Mouse (Mus musculus) liver (tissue): ENCODE data around the gene Spg11.
"Not testable (repeated sequence)": the region's sequence is repeated elsewhere in the genome, so short reads cannot be mapped to it uniquely, and the experiment has no call there.

Experiments
- DNase-seq: peaks from one replicate; pipeline ENCODE4 v3.0.0-alpha.2; 2020; ENCODE audit warnings: mixed read lengths

Gene Spg11

DNA sequence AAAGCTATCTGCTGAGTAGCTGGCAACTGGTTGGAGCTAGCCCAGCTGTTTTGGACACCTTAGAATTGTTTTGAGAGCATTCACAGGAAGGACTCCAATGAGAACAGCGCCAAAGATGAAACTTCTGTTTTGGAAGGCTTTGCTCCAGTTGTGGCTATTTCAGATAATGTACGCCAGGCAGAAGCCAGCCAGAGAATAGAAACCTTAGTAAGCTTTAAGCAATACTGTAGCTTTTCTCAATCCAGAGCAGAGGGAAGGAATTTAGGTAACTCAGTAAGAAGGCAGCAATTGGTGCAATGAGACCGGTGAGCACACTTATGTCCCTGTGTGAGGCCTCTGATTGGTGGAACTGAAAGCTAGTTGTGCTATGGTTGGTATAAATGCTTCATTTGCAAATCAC lies 24.9 kb upstream of the Spg11 start:
- no peak for DNase-seq

GRCm38 (mm10) chr2:122141332-122141967 lies 23.3 kb upstream of the Spg11 start:
- no peak for DNase-seq

- no peak for DNase-seq
Measured at GRCm38 (mm10) chr2:122140815-122141214, 22.6 kb upstream of the Spg11 start.

DNA sequence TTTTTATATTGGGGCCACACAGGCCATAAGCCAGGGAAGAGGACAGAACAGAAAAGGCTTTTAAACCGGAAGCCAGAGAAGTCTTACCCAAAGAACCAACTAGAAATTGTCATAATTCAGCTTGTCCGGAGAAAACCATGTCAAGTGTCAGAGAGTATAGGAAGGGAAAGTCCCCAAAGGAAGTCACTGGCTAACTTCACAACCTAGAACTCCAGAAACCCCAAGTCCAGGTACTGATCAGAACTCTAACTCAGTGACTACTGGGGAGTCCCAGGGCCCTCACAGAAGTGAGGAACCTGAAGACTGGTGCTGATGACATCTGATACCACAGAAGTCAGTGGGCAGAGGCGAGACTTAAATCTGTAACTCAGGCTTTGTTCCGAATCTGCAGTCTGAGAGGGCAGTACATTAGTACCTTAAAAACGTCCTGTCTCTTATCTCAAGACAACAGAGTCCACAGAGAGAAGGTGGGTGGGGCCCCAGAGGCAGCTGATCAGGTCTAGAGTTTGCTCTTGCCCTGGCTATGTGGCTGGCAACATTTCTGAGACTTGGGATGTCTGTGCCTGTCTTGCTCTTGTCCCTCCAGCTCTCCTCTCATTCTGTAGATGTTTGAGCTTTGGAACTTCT lies 19.8 kb upstream of the Spg11 start:
- peak; percentile 84 for DNase-seq

- DNase-seq: no peak
Measured at GRCm38 (mm10) chr2:122132618-122133017, 14.4 kb upstream of the Spg11 start.

- DNase-seq: no peak
Measured at GRCm38 (mm10) chr2:122132078-122132477, 13.9 kb upstream of the Spg11 start.

DNA sequence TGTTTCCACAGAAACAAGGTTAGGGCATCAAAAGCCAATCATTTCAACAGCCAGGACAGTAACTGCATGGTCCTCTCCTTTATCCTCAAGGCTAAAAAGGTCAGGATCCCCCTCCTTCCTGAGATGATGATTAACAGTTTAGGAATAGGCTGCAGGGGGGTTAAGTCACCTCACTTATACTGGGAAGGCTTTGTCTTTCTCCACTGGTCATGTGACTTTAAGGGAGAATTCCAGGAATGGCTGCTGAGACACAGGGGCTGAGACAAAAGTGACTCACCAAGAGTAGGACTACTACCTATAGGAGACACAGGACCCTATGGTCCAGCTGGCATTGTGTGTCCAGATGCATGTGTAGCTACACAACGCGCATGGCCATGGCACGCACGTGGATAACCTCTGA lies 9.4 kb upstream of the Spg11 start:
- DNase-seq: no peak

DNA sequence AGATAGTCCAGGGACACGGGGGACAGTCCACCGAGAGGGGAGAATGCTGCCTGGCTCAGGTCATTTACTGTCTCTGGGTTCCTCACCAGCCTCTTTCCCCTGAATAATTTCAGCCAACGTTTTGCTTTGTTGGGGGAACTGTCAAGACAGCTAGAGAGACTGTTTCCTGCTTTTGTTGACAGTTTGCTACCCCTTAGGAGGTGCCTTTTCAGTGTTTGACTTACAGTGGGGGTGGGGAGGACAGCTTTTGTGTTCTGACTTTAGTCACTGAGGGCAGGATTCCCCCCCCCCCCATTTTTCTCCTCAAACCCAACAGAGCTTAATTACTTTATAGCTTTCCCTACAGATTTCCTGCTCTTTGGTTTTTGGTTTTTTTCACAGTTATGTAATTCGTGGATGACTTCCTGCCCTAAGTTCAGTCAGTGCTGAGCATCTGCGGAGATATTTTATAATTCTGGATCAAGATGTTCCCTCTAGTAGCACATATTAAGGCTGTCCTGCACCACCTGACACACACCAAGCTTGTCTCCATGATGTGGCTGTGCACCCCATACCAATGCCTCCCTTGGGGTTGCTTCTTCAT lies 8.7 kb upstream of the Spg11 start:
- DNase-seq: no peak

DNA sequence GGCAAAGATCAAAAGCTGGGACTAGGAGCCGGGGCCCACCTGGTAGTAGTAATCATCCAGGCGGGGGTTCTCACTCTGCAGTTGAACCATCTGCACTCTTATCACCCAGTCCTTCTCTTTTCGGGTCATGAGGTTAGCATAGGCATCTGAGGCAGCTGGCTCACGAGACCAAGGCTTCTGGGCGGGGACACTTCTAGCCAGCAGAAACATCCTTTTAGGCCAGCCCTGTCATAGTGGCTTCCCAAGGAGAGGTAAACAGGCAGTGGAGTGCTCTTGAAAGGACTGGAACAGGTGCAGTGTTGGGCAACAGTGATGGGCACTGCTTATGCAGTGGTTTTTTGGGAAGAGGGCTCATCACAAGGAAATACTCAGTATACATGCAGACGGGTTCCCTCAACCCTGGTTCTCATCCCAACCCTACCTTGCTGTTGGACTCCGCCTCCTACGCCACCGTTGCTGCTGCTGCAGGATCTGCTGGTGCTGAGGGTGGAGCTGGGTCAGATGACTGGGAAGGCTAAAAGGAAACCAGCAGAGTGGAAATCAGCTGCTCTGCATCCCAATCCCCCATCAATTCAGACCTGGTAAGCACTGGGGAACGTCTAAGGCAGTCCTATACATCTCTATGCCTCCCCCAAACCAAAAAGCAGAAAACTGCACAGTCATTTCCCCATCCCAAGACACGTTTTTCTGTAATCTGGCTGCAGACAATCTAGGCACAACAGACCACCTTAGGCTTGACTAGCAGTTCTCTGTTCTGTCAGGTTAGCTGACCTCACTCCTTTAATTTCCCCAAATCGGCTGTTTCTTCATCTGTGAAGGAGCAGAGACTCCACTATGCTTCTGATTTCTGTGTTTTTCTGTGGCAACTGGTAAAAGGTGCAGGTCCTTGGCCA lies 7.7 kb upstream of the Spg11 start:
- peak; percentile 34 for DNase-seq

DNA sequence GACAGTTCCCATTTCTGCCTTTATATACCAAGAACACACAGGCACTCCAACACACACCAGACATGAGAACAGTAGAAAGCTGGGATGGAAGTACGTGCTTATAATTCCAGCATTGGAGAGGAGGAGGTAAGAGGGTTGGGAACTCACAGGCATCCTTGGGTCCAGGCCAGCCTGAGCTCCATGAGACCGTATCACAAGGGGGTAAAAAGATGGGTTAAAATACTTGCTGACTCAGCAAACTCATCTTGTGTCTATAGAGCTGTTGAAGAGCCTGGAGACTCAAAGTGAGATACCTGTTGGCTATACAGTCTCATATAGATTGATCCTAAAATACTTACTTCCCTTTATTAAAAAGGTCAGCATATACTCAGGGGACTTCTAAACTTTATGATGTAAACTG lies 1.3 kb downstream of the Spg11 start:
- no peak for DNase-seq

DNA sequence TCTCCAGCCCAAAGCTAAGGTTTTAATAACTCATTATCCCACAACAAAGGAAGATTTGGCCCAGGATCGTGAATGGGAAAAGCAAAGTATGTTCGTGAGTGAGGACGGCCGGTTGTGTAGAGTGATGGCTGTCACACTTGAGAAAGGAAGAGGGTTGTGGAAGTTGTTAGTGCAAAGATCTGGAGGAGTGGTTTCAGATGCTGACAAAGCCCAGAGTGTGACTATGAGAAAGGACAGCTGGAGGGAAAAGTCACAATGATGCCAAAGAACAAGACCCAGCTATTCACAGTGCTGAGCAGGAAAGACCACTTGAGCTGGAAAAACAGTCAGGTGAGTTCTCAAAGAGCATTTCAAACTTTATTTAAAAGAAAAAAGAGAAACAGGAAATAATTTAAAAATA lies 8.5 kb downstream of the Spg11 start:
- no peak for DNase-seq

- no peak for DNase-seq
Measured at GRCm38 (mm10) chr2:122108101-122108500, 10.1 kb downstream of the Spg11 start.

DNA sequence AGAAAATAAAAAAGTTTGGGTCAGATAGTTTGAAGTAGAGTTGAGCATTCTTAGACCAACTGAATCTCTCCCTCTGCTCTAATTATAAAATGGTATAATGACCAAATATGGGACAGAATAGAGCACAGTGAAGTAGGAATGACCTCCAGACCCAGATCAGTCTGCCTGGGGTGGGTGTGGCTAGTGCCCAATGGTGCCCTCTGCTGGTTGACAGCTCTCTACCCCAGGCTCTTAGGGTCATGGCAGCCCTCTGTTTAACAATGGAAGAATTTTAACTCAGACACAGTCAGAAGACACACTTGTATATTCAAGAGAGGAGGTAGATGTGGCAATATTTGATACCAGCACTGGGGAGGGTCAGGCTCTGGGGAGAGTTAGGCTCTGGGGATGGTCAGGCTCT lies 16.1 kb downstream of the Spg11 start:
- peak; percentile 57 for DNase-seq

DNA sequence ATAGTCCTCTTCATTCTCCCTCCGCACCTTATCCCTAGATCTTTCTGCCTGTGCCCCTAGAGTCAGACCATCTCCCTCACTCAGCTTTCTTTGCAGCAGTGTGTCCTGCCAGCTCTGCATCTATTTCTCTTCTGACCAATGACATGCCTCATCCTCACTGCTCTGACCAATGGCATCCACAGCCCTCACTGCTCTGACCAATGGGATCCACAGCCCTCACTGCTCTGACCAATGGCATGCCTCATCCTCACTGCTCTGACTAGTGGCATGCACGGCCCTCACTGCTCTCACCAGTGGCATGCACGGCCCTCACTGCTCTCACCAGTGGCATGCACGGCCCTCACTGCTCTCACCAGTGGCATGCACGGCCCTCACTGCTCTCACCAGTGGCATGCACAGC lies 20.5 kb downstream of the Spg11 start:
- not testable (repeated sequence) for DNase-seq

DNA sequence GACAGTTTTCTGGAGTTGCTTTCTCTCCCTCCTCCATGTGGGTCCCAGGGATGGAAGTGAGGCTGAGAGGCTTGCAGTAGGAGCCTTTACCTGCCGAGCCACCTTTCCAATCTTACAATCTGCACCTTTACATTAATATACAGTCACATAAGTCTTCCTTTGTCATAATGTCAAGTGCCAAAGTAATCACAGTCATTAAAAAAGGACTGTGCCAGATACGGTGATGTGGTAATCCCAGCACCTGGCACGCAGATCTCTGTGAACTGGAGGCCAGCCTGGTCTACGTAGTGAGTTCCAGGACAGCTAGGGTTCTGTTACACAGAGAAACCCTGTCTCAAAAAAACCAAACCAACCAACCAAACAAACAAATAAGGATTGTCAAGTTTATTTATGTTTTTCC lies 24.3 kb downstream of the Spg11 start:
- no peak for DNase-seq

- no peak for DNase-seq
Measured at GRCm38 (mm10) chr2:122086446-122086845, 31.7 kb downstream of the Spg11 start.

DNA sequence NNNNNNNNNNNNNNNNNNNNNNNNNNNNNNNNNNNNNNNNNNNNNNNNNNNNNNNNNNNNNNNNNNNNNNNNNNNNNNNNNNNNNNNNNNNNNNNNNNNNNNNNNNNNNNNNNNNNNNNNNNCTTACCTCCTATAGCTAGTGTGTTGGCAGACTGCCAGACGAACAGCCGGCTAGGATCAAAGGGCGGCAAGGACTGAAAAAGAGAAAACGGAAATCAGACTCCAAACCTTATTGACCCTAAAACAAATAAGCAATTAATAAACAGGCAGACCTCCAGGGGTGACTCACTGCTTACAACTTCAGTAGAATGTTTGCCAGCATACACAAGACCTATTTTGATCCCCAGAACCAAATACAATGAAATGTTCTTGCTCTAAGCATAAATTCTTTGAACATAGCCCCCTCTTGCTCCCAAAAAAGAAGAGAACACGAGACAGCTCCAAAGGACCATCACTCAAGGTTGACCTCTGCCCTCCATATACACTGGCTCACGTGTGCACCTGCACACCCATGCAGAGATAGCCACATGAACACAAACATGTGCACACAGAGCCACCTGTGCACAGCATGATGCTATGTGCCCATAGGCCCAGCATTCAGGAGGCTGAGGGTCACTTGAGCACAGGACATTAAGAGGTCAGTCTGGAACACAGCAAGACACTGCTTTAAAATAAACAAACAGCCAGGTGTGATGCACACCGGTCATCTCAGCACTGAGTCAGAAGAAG lies 36.3 kb downstream of the Spg11 start:
- DNase-seq: peak; percentile 59

DNA sequence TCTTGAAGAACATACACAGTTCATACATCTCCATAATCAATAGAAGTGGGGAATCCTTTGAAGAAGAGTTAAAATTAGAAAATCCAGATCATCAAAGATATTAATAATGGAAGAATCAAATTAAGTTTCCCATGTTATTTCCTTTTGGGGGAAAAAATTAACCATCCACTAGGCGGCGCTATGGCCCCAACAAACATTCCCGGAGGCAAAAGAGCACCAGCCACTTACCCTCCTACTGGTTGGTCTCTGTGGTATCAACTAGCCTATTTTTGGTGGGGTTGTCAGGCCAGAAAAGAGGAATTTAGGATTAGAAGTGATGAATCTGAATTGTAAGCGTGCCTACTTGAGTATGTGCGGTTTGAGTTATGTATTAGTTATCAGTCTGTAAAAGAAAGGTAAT lies 48.3 kb downstream of the Spg11 start:
- peak; percentile 59 for DNase-seq

GRCm38 (mm10) chr2:122069144-122069912 lies 48.9 kb downstream of the Spg11 start:
- no peak for DNase-seq

DNA sequence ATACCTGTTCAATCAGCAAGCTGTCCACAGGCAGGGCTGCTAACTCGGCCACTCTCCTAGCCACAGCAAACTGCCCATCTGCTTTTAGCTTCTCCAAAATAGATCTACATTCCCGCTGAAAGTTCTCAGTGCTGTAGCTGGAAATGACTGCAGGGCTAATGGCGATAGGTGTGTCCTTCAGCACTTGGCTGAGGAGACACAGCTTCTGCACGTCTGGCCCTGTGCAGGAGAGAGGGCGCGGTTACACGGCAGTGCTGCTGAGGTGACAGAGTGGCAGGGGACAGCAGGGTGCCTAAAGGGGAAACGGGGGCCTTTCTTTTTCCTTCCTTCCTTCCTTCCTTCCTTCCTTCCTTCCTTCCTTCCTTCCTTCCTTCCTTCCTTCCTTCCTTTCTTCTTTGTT lies 51.9 kb downstream of the Spg11 start:
- DNase-seq: no peak

- DNase-seq: peak; percentile 31
Measured at GRCm38 (mm10) chr2:122065200-122065969, 52.8 kb downstream of the Spg11 start.
